Mouse (Mus musculus): Measurements from ENCODE around the gene Prrc2b.

Prrc2b gene

DNA sequence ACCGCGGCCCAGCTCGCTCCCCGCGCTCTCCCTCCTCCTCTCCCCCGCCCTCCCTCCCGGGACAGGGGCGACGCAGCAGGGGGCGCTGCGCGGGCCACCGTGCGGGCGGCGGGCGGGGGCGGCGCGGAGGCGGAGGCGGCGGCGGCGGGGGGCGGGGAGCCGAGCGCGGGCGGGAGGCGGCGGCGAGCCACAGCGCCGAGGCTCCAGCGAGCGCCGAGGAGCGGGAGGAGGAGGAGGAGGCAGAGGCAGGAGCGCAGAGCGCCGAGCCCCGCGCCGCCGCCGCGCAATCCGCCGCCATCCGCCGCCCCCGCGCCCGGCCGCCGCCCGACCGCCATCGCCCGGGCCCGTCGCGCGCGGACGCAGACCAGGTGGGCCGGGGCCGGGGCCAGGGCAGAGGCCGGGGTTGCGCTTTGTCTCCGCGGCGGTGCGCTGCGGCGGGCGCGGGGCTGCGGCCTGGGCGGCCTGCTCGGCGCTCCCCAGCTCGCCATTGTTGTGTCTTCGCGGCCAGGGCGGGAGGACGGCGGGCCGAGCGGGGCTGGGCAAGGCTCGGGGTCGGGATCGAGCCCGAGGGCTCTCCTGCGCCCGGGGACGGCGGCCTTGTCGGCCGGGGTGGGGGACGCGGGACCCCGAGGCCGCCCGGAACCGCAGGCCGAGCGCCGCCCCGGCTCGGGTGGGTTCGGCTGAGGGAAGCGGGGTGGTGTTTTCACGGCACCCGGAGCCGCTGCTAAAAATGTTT lies at the start of gene Prrc2b:
Prrc2b (plus strand) TSS at position 159 of the 736 bp plus-strand sequence.
- DNase-seq = no peak

DNA sequence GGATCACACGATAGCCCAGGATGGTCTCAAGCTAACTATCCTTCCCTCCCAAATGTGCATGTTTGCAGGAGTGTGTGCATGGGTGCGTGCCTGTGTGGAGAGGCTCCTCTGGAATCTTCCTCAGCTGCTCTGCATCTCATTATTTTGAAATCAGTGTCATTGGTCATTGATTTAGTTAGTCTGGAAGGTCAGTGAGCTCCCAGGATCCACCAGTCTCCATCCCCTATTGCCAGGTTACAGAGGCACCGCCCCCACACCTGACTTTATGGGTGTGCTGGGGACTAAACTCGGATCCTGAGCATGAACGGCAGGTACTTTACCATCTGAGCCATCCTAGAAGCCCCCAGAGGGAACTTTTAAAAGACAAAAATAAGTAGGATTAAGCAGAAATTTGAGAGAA lies 47.9 kb upstream of the Prrc2b start:
- DNase-seq = no peak

DNA sequence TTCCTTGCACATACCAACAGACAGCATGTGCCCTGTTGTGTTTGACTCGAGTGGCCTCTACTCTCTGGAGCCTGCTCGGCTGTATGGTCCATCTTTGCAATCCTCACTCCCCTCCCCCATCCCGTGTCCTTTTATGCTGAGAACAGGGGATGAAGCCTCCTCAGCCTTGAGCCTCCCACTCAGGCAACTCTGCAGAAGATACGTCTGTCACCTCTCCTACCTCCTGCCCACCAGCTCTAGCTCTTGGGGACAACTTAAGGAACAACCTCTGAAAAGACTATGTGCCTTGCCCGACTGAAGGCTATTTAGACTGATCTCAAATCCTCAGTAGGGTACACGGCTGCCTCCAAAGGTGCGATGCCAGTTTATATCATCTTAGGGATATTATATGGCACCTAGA lies 47.3 kb upstream of the Prrc2b start:
- DNase-seq = no peak

DNA sequence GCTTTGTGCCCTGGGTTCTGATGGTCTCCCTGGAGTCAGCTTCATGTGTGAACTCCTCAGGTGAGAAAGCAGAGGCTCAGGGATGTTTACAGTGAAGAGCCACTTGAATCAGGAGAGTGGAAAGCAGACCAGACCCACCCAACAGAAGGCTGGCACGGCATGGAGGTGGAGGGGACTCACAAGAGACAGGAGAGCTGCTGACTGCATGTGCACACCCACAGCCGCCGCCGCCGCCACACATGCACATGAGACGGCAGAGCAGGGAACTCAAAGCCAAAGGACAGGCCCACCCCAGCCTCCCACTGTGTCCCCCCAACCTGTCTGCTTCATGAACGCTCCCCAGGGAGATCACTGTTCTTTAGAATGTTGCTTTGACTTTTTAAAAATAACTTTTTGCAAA lies 46.8 kb upstream of the Prrc2b start:
- DNase-seq = no peak

DNA sequence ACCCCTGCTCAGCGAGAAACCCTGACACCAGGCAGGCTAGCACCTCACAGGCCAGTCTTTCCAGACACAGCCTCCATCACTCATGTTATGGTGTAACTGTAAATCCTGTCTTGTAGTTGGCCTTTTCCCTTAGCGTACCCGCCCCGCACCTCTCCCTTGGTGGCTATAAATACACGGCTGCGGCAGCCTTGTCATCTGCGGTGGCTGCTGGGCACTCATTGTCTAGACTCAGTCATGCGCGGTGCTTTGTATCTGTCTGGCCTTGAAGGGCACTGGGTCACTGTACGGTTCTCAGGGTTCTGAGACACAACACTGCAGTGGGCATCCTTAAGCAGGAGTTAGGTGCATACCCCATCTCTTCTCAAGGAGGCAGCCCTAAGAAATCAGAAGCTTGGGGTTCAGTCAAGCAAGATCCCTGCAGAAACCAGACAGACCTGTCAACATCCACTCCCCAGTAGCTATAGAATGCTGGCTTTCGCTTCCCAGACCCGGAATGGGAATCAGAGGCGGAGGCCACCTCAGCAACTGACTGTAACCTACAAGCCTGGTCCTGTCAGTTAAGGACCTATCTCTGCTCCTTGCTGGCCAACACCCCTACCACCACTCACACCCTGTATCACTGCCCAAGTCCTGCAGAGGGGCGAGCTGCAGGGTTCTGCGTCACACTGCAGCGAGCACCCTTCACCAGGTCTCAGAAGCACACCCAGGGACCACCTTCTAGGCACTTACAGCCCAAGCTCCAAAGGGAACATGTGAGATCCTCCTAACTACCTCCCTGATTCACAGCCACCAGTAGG lies 45.6 kb upstream of the Prrc2b start:
- DNase-seq = no peak

DNA sequence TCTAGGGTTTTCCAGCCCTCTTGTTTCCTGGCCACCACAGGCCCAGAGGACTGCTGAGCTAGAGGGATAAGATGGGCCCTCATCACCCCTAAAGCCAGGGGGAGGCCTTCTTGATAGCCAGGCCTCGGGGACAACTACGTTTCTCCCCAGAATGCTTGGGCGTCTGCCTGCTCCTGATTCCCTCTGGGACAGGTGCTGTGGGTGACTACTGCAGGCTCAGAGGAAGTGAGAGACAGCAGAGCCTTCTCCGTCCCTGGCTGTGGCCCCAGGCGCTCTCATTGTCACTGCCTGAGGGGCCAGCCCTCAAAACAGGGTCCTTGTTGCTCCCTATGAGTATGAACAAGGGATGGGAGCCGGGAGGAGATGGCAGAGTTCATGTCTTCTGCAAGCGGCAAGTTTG lies 45.0 kb upstream of the Prrc2b start:
- no peak for DNase-seq

DNA sequence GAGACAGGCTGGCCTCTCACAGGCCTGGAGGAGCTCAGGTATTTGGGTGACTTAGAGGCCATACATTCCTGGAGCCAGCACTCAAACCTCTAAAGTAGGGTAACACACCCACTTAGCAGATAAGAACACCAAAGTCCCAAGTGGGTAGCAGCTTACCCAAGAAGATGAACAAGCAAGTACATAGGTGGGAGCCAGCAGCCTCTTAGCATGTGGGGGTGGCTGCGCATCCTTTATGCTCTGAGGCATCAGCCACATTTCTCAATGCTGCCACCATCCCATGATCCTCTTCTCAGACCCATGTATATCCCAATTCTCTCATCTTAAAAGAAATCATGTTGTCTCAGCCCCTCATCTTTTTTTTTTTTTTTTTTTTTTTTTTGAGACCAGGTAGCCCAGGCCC lies 39.6 kb upstream of the Prrc2b start:
- DNase-seq = no peak

DNA sequence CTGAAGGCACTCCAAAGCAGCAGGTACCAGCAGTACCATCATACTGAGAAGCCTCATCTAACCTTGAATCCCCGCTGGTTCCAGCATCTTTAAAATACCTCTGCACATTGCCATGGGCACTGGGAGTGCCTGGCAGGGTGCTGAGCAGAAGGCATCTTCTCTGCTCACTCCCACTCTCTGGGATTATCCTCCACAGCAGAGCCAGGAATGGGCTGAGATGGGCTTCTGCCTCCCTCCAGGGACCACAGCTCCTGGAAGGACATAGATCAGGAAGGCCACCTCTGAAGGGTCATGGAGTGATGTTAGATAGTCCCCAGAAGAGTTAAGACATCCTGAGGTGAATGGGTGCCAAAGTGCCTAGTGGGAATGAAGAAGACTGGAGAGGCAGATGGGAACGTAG lies 38.3 kb upstream of the Prrc2b start:
- DNase-seq = no peak

DNA sequence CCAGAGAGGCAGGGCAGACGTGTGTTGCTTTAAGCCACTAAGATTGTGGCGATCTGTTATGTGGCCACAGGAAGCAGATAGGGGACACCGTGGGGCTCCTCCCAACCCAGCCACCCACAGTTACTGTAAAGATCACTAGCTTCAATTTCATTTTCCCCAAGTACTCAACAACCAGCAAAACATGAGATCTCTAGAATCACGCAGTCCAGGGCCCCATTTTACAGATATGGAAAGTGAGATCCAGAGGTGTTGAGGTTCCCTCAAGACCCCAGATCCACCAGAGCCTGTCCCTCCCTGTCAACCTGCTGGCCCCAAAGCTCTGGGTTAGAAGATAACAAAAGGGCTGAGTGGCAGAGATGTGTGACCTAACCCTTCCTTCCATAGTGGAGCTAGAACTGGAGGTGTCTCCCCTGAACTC lies 35.0 kb upstream of the Prrc2b start:
- no peak for DNase-seq

DNA sequence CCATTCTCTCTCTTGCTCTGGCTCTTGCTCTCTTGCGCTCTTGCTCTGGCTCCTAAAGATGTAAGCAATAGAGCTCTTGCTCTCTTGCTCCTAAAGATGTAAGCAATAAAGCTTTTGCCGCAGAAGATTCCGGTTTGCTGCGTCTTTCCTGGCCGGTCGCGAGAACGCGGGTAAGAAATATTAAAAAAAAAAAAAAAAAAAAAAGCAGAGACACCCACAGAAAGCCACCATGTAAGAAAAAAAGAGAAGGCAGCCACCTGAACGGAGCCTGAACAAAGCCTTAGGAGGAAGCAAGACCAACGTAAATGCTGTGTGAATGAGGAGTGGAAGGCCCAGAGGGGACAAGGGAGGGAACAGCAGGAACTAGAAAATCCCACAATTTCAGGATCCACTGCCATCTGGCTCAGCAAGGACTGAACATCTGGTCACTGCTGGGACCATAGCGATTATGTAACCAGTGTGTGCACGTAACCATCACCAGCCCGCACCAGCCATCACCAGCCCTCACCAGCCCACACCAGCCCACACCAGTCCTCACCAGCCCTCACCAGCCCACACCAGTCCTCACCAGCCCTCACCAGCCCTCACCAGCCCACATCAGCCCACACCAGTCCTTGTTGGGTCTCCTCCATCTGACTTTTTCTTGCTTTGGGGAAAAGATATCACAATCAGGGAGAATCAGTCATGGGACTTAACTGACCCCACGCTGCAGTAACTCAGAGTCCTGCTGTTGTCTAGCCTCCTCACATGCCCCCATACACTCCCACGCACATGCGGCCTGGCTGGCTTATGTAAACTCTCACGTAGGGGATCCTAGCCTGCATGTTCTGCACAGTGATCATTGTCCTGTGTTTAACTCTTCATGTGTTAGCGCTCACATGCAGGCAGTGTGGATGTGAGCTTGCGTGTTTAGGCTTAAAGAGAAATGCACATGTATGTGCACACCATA lies 30.8 kb upstream of the Prrc2b start:
- no peak for DNase-seq

DNA sequence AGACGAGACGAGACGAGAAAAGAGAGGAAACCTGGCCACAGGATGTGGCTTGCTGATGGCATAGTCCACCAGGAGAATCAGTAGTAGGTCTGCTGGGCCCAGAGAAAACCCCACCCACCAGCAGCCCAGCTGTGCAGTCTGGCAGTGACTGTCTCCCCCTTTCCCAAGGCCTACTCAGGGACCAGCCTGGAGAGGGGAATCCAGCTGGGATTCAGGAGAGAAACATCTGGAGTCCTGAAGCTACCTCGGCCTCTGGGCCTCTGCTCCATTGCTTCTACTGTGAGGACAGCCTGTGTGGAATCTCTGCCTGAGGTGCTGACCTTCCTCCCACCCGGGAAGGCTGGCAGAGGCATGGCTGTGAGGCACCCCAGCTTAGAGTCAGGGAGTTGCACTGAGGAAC lies 29.7 kb upstream of the Prrc2b start:
- no peak for DNase-seq

DNA sequence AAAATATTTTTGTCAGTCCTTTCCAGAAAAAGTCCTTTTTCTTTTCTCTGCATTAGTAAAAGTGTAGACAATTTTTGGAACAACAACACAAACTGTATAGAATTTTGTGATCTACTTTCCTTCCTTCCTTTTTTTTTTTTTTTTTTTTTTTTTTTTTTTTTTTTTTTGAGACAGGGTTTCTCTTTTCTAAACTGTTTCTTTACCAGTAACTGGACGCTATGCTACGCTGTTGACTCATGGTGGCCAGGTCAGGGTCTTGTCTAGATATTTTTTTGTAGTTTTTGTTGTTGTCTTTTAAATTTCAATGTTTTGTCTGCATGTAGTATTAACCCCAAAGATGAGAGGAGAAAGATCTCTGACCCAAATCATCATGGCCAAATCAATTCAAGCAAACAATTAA lies 29.1 kb upstream of the Prrc2b start:
- no peak for DNase-seq

DNA sequence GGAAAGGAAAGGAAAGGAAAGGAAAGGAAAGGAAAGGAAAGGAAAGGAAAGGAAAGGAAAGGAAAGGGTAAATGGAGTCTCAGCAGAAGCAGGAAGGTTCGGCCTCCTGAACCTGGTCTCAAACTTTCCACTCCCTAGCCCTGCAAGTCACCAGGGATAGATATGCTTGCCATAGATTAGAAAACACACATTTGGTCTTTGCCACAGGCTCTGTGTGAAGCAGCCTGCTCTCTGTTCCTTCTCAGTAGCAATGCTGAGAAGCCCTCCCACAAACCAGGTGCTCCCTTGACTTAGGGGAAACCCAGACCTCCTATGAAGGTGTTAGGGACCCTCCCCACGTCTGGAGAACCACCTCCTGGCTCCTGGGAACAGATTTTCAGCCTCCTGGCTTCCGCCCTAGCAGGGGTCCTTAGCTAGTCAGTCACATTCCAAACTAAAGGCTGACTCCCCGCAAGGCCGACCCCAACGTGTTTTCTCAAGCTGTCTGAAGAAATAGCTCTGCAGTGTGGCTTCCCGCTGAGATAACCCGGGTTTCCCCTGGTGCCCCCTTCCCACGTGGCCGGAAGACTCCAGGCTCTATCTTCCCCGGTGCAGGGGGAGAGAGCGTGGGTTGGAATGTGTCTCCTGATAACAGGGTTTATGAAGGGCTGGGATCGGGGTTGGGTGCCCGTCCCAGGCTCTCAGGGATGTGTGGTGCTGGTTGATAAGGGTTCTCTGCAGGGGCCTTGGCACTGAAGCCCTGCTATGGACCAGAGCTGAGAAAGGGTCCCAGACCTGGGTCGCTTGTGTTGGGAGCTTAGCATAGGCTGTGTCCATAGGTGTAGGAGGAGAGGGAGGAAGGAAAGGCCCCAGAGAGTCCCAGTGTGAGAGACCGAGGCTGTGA lies 23.0 kb upstream of the Prrc2b start:
- no peak for DNase-seq

DNA sequence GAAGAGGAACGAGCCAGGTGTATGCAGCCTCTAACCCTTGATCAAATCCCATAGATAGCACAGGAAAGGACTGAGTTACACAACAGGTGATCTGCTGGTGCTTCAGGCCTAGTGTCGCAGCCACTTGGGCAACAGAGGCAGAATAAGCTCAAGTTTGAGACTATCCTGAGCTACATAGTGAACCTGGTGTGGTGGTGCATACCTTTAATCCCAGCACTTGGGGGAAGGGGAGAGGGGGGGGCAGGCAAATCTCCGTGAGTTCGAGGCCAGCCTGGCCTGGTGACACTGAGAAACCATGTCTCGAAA lies 22.4 kb upstream of the Prrc2b start:
- no peak for DNase-seq

DNA sequence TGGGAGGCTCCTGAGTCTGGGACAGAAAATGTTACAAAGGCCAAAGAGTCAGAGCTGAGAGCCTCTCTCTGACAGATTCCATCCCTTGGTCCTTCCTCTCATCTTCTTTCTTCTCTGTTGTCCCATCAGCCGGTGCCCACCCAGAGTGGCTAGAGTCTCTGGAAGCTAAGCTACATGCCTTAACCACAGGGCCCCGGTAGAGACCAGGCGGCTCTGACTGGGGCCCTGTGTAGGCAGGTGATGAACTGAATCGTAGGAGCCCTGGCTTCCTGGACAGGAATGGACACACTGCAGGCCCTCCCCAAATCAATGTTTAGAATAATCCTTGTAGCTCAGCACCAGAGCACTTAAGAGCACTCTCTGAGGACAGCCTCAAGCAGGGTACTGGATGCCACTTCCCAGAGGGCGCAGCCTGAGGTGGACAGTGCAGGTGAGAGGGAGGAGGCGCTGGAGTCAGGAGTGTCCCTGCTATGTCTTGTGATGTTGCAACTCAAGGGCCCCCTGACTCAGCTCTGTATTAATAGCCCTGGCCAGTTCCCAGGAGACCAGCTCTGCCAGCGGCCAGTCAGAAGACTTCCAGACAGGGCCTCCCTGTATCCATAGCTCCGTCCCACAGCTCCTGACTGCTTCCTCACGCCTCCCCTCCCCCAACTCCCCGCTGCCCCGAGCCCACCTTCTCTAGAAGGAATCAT lies 21.4 kb upstream of the Prrc2b start:
- no peak for DNase-seq

DNA sequence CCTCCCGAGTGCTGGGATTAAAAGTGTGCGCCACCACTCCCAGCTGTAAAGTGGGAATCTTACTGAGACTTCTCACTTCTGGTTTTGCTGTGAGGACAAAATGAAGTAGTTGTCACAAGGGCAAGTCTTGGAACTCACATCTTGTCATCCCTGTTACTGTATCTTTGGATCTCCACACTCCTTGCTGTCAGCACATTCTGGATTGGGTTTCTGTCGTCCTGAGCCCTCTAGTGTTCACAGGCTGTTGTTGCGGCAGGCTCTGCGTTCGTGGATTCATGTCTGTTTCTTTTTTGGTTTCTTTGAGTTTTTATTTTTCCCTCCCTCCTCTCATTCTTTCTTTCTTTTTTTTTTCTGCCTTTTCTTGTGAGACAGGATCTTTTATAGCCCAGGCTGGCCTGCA lies 20.4 kb upstream of the Prrc2b start:
- peak; percentile 71 for DNase-seq

DNA sequence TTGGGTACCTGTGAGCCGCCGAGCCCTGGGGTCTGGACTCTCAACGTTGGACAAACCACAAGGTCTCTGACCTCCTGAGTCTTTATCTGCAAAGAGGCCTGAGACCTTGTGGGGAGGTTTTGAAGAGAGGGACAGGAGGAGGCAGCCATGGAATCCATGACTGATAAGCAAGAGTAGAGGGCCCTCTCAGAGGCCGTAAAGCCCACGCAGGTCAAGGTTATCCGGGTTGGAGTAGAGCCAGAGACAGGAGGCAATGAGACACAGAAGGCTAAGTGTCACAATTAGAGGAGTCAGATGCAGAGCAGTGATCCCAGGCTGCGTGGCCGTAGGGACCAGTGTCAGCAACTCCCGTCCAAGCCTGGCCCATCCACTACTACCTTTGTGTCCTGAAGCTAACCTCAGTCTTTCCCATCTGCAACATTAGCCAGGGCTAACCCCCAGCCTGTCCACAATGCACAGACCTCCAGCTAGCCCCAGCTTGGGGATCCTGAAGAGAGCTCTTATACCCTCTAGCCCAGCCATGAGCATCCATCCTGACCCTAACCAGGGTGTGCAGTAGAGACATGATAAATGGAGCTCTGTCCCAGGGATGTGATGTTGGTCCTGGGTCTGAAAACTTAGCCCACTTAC lies 19.6 kb upstream of the Prrc2b start:
- DNase-seq = peak; percentile 23

DNA sequence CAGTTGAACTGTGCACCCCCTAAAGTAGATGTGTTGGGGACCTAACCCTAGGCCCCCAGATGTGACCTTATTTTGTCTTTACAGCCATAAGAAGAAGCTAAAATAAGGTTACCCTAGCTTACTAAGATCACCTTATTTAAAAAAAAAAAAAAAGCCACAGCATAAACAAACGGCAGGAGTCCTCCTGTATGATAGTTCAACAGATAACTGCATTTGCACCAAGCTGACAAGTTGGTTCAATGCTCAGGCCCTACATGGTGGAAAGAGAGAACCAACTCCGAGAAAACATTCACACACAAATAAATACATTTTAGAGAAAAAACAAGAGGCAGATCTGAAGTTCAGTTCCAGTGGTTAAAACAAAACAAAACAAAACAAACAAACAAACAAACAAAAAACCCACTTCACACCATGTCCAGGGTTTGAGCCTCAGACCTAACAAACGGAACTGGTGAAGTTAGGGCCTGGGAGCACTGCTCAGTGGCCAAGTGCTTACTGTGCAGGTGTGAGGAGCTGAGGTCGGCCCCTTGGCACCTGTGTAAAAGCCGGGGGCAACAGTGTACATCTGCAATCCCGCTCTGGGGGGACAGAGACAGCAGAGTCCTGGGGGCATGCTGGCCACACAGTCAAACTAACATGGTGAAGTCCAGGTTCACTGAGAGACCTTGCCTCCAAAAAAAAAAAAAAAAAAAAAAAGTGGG lies 18.9 kb upstream of the Prrc2b start:
- DNase-seq = peak; percentile 34

DNA sequence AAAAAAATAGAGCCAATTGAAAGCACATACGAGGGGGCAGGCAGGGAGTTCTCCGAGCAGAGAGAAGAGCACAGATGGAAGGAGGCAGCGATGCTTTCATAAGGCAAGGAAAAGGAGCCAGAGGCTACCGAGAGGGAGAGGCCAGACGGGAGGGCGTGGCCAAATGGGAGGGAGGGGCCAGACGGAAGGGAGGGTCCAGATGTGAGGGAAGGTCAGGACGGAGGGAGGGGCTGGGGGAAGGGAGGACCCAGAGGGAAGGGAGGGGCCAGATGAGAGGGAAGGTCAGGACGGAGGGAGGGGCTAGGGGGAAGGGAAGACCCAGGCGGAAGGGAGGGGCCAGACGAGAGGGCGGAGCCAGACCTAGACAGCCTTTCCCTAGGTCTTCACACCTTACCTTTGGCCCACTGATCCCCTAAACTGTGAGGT lies 18.3 kb upstream of the Prrc2b start:
- DNase-seq = peak; percentile 49

DNA sequence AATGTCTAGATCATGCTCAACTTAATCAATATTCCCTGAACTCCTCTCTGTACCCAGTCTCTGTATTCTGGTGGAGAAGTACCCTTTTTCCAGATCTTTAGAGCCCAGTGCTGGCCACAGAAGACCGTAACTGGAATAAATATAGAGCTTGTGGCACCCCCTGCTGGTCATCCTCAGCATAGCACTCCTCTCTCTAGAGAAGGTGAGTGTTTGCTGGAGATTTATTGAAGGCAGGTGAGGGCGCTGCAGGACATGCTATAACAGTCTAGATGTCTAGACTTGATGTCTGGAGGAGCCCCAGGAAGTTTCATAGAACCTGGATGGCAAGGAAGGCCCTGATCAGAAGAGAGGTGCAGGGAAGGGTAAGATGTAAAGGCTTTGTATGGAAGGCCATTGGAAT lies 16.8 kb upstream of the Prrc2b start:
- DNase-seq = peak; percentile 99

Data from cerebellum, adult 9-10 months (tissue).